Mouse (Mus musculus): ENCODE measurements at regions not wholly inside any gene's neighbourhood (a gene's known extent, or its start where the extent isn't known, plus 50 kb on each side); places are given as distances from the start of the nearest gene placed in this dataset.

- DNase-seq: no peak
Measured at GRCm38 (mm10) chr12:52402711-52403110, 101.1 kb upstream of the Arhgap5 start.

- DNase-seq: no peak
Measured at GRCm38 (mm10) chr12:52406386-52406785, 97.4 kb upstream of the Arhgap5 start.

GRCm38 (mm10) chr12:52408307-52408895 is 95.4 kb upstream of the Arhgap5 start:
- no peak for DNase-seq

GRCm38 (mm10) chr12:52409221-52409620 is 94.6 kb upstream of the Arhgap5 start:
- no peak for DNase-seq

DNA sequence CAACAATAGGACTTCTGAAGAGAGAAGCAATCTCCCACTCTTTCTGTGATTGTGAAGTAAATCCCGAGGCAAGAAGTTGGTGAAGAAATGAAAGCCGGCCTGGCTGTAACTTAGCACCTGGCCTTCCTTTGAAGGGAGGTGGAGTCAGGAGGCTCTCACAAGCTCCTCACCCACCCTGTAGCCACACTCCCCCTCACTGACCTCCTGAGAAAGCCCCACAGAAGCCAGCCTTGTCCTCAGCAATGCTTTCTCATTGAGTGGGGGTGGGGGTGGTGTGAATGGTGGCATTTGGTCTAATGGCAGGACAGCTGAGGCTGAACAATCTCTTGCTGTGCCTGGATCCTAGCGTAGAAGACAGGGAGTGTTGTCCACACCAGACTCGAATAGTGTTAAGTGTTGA is 91.6 kb upstream of the Arhgap5 start:
- DNase-seq: no peak

DNA sequence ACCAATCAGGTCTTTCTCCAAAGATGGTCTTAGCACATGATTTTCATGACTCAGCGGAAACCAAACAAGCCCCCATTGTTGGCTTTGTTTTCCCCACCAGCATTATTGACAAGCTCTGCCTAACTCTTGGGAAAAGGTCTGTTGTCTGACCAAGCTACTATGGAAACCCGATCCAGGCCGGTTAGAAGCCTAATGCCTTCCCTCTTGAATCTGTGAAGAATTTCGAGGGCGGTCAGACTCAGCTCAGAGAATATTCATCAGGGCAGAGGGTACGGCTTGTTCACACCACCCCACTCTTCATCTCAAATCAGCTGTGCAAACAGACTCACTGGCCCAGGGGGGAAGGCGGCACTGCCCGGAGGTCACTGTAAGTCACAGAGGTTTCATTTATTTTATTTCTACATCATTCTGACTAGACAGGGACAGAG is 90.7 kb upstream of the Arhgap5 start:
- DNase-seq: no peak

GRCm38 (mm10) chr12:52422729-52423128 is 81.0 kb upstream of the Arhgap5 start:
- no peak for DNase-seq

GRCm38 (mm10) chr12:52424336-52425034 is 79.3 kb upstream of the Arhgap5 start:
- no peak for DNase-seq

DNA sequence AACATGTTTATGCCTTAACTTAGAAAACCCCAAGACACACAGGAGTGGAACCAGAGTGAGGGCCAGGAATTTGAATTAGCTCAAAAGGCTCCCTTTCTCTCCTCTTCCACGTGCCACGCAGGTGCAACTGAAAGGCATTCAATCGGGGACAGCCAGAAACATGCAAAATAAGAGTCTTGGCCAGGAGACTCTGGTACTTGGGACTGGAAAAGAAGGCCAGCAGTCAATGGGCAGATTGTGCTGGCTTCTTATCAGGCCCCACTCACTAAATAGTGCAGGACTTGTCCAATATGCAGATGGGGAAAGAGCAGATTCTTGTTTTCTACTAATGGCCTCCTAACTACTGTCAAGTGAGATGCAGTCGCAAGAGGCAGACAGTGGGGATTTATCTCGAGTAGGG is 73.8 kb upstream of the Arhgap5 start:
- DNase-seq: no peak

- DNase-seq: no peak
Measured at GRCm38 (mm10) chr12:52431933-52432332, 71.8 kb upstream of the Arhgap5 start.

- no peak for DNase-seq
Measured at GRCm38 (mm10) chr12:52434021-52434420, 69.8 kb upstream of the Arhgap5 start.

GRCm38 (mm10) chr12:52435321-52435720 is 68.5 kb upstream of the Arhgap5 start:
- DNase-seq: no peak

GRCm38 (mm10) chr12:52435795-52436211 is 68.0 kb upstream of the Arhgap5 start:
- DNase-seq: no peak

DNA sequence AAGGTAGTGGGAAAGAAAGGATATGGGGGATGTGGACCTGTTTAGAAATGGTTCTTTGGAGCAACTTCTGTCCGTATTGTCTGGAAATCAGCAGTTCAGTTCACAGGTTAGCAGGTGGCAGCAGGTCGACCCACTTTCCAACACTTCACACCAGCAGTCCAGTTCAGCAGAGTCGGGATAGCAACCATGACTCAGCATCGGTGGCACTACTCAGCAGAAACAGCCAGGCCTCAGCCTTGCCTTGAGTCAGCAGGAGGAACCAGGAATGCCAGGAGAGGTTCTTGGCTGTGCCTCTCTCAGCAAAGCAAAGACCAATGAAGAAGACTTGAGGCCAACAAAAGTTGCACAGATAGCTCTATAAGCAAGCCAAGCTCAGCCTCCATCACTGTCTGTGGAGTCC is 66.8 kb upstream of the Arhgap5 start:
- DNase-seq: no peak

- DNase-seq: no peak
Measured at GRCm38 (mm10) chr12:52439241-52439640, 64.5 kb upstream of the Arhgap5 start.

DNA sequence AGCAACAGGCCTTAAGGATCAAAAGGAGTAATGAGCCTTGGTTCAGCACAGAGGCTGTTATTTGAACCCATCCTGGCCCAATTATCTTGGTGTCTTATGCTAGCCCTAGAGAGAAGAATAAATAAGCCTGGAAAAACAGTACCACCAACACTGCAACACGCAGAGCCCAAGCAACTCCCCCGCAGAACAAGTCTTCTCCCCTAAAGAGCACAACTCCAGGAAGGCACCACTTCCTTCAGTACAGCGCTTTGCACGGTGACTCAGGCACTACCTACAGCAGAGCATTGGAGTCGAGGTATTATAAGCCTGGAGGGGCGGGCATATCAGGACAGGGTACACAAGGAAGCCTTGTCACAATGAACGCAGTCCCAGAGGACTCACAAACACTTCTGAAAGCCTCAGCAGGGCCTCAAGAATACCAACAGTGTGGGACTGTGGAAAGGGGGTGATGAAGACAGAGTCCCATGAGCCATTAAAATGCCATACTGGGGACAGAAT is 62.9 kb upstream of the Arhgap5 start:
- DNase-seq: no peak

GRCm38 (mm10) chr12:52442337-52442736 is 61.4 kb upstream of the Arhgap5 start:
- DNase-seq: no peak

DNA sequence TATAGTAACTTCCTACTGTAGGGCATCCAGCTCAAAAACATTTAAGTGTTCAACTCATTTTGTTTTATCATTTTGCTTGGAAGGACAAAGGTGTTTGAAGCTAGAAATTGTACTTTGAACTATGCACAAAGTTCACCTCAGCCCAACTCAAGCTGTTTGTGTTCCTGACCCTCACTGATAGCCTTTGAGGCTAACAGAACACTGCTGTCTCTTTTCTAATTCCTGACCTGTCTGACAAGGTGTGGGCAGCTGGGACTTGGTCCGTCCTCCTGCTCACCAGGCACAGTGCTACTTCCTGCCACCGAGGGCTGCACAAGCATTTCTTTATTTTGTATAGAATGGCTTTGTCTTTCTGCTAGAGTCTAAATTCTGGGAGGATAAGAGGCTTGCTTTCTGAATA is 58.0 kb upstream of the Arhgap5 start:
- no peak for DNase-seq

- DNase-seq: no peak
Measured at GRCm38 (mm10) chr12:52446501-52446900, 57.3 kb upstream of the Arhgap5 start.

DNA sequence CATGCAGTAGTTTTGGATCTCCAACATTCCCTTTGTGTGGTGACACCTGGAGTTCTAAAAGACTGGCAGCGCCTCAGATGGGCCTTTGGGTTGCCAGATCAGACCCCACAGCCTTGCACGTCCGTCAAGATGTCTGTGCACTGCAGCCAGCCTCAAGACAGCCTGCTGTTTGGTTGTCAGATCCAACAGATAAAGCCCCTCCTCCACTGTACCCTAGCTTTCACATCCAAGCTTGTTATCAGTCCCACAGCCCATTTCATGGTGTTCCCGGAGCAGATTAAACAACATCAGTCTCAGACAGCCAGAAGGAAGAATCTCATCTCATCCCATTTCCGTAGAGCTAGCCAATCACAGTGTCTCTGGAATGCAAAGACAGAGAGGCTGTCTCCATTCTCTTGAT is 56.3 kb upstream of the Arhgap5 start:
- DNase-seq: no peak

DNA sequence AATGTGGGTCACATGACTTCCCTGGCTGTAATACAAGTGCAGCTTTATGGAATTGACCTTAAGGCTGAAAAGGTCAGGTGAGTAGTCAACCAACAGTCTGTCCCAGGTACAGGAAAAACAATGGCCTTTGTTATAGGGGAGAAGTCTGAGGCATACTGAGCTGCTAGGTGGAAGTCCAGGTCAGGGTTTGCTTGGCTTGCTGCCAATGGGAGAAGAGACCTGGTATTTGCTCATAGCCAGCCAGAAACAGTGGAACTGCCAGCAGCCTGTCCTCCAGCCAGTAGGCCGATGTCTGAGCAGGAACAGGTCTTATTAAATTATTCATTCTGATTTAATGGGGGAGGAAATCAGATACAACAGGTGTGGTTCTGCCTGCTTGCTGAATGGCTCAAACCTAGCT is 55.6 kb upstream of the Arhgap5 start:
- no peak for DNase-seq

GRCm38 (mm10) chr12:52453890-52454289 is 49.9 kb upstream of the Arhgap5 start:
- DNase-seq: no peak

All from right cerebral cortex, postnatal 4 days (tissue).